Mouse (Mus musculus): ENCODE measurements around the gene Tnfrsf17. TPM values are rescaled to one million over a fixed set of nuclear protein-coding genes. Genes with fewer than 3 reads are reported as not detected.
"Not testable (repeated sequence)": the region's sequence is repeated elsewhere in the genome, so short reads cannot be mapped to it uniquely, and the experiment has no call there.

The Tnfrsf17 gene
- total RNA-seq (2021): not detected
- long read RNA-seq, experiment 1: 0 reads
- long read RNA-seq, experiment 2: 0 reads

GRCm38 (mm10) chr16:11313512-11313911 lies at the start of gene Tnfrsf17:
Gene Tnfrsf17 (plus strand): TSS chr16:11313812.
- DNase-seq (ENCODE audit: low spot score in 2 of 2): no peak

DNA sequence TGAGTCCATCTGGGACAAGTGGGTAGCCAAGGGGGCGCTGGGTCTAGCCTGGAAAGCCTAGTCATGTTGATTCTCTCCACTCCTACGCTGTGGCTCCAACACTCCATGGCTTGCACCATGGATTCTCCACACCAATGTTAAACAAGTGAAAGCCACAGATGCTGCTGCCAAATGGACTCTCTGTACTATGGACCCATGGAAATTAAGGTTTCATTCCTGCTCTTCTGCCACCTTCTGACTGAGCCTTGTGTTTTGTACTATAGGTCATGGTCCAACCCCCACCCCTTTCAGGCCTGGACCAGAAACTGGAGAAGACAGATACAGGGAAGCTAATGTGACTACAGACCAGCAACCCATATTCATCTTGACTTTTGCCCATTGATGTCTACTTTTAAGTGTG lies 47.1 kb upstream of the Tnfrsf17 start:
- no peak for DNase-seq (ENCODE audit: low spot score in 2 of 2)

GRCm38 (mm10) chr16:11269808-11270207 lies 43.8 kb upstream of the Tnfrsf17 start:
- no peak for DNase-seq (ENCODE audit: low spot score in 2 of 2)

GRCm38 (mm10) chr16:11270642-11271041 lies 43.0 kb upstream of the Tnfrsf17 start:
- no peak for DNase-seq (ENCODE audit: low spot score in 2 of 2)

DNA sequence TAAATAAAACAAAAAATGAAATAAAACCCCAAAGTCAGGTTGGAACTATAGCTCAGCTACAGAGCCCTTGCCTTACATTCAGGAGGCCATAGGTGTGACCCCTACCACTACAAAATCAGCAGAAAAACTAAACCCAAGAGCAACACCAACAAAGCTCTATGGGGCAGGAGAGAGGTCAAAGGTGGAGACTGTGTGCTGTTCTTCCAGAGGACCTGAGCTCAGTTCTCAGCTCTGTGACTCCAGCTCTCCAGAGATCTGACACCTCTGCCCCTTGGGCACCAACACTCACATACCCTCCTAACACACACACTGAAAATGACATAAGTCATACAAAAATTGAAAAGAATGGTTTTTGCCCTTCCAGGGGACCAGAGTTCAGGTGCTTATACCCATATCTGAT lies 42.5 kb upstream of the Tnfrsf17 start:
- no peak for DNase-seq (ENCODE audit: low spot score in 2 of 2)

GRCm38 (mm10) chr16:11276888-11277287 lies 36.7 kb upstream of the Tnfrsf17 start:
- no peak for DNase-seq (ENCODE audit: low spot score in 2 of 2)

DNA sequence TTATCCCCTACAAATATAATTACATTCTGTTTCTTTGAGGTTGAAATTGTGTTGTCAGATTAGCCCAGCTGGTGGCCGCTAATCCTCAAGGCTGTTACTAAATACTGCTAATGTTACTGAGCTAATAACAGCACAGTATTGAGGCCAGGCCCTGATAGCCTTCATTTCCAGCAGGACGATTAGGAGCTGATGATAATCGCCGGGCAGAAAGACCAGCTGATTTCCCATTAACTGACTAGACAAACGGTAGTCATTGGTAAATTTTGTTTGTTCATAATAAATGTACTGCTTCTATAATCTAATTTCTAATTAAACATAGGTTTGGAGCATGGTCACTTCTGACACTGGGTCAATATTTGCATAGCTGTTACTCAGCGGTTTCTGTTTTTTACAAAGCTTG lies 34.8 kb upstream of the Tnfrsf17 start:
- DNase-seq (ENCODE audit: low spot score in 2 of 2): no peak

- peak; percentile 14 to 55 for DNase-seq (ENCODE audit: low spot score in 2 of 2)
Measured at GRCm38 (mm10) chr16:11282655-11283232, 30.9 kb upstream of the Tnfrsf17 start.

GRCm38 (mm10) chr16:11284881-11285280 lies 28.7 kb upstream of the Tnfrsf17 start:
- DNase-seq (ENCODE audit: low spot score in 2 of 2): no peak

- no peak for DNase-seq (ENCODE audit: low spot score in 2 of 2)
Measured at GRCm38 (mm10) chr16:11285949-11286348, 27.7 kb upstream of the Tnfrsf17 start.

GRCm38 (mm10) chr16:11288873-11289272 lies 24.7 kb upstream of the Tnfrsf17 start:
- DNase-seq (ENCODE audit: low spot score in 2 of 2): not testable (repeated sequence)

DNA sequence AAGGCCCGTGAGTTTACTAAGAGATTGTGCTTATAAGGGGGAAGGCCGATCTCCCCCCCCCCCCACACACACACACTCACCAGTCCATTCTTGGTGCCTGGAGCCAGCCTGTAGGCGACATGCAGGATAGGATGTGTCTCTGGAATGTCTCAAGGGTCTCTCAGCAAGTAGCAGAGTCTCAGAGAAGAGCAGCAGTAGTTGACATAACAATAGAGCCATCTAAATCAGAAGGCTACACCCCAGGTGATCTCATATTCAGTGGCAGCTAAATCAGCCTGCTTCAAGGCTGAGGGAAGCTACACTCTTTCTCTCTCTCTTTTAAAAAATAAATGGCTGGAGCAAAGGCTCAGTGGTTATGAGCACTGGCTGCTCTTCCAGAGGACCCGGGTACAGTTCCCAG lies 18.0 kb upstream of the Tnfrsf17 start:
- not testable (repeated sequence) for DNase-seq (ENCODE audit: low spot score in 2 of 2)

DNA sequence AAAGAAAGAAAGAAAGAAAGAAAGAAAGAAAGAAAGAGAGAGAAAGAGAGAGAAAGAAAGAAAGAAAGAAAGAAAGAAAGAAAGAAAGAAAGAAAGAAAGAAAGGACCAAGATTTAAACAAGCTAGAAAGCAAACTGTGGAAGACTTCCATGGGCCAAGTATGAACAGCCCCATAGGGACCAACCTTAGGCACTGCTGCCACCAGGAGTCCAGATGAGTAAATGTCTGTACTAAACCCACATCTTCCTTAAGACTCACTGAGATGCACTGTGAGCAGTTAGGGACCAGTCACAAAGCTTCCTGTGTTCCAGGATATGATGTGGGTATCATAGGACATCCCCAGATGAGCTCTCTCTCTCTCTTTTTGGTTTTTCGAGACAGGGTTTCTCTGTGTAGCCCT lies 15.9 kb upstream of the Tnfrsf17 start:
- DNase-seq (ENCODE audit: low spot score in 2 of 2): not testable (repeated sequence)

DNA sequence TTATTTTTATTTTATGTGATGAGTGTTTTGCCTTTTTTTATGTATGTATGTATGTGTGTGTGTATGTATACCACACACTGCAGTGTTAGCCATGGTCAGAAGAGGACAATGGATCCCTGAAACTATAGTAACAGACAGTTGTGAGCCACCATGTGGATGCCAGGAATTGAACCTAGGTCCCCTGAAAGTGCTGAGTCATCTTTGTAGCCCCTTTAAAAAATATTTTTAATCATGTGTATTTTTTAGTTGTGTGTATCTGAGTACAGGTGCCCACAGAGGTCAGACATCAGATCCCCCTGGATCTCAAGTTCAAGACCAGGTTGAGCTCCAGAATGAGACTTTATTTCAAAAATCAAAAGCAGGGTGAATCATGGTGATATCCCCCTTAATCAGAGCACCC lies 9.9 kb upstream of the Tnfrsf17 start:
- no peak for DNase-seq (ENCODE audit: low spot score in 2 of 2)

DNA sequence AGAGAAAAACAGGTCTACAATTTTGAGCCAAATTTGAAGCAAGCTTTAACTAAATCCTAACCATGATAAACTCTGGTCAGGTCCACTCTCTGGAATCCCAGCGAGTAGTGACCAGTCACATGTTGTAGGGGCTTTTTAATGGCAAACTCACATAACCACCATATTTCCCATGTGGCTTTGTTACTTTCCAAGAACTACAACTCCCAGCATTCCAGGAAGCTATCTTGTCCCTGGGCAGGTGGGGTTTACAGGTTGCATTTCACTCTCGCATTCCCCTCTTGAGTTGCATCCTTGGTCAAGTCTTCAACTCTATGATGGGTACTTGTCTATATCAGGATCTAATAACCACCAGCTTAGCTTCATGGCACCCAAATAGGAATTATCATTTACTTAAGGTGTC lies 8.1 kb upstream of the Tnfrsf17 start:
- DNase-seq (ENCODE audit: low spot score in 2 of 2): no peak

DNA sequence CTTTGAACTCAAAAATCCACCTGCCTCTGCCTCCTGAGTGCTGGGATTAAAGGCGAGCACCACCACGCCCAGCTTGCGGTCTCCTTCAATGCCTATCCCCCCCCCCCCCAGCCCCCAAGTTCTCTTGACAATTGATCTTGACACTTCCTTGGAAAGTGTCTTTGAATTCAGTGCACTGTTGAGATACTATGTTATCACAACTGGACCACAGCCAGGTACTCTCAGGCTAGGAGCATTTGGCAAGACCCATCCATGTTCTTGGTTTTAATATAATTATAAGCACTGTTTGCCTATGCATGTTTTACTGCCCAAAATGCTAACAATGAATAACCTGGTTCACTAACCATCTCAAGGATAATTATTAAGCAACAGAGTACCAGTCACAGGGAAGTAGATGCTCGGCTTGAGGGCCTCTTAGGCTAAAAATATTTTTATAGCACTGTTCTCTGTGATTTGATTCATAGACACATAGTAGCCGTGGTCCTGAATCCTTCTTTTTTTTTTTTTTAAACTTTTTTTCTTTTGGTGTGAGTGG lies 2.2 kb downstream of the Tnfrsf17 start:
- DNase-seq (ENCODE audit: low spot score in 2 of 2): no peak

GRCm38 (mm10) chr16:11316748-11317147 lies 3.1 kb downstream of the Tnfrsf17 start:
- DNase-seq (ENCODE audit: low spot score in 2 of 2): no peak

GRCm38 (mm10) chr16:11317324-11317723 lies 3.7 kb downstream of the Tnfrsf17 start:
- DNase-seq (ENCODE audit: low spot score in 2 of 2): no peak

DNA sequence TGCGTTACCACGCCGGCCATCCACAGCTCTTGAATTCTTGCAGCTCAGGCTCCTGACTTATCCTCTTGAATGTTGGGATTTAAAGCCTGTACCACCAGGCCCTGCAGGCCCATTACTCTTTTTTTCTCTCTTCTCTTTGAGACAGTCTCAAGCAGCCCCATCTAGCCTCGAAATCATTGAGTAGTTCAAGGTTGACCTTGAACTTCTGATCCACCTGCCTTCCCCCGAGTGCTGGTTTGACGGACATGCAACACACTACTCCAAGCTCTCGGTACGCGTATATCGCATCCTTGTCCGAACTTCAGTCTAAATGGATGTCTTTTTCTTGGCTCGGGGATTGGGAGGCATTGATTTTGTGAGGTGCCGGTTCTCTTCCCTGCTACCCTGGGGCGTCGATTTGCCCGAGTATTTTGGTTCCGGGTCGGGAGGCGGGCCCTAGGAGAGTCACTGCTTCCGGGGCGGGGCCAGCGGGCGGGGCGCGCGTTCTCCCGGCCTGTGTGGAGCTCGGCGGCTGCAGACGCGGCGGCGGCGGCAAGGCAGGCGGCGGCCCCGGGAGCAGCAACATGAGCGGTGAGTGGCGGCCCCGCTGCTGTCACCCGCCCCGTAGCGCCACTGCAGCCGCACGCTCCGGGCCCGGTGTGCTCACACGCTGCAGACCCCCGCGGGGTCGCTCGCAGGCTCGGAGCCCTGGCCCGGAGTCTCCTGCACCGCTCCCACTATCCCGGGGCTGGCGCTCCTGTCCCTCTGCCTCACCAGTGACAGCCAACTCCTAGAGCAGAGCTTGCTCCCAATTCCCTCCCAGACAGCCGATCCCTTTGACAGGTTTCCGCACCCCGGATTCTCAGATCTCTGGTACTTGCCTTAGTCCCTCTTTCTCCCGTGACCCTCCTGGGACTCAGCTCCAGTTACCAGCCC lies 9.1 kb downstream of the Tnfrsf17 start, which contains the start of gene Snx29:
Gene Snx29, plus strand, starts transcription at position 500 of the 915 bp plus-strand sequence.
- peak; percentile 98 for DNase-seq (ENCODE audit: low spot score in 2 of 2)

- peak in 1 of 2 experiments; percentile 16 for DNase-seq (ENCODE audit: low spot score in 2 of 2)
Measured at GRCm38 (mm10) chr16:11323324-11324051, 9.9 kb downstream of the Tnfrsf17 start.

- DNase-seq (ENCODE audit: low spot score in 2 of 2): no peak
Measured at GRCm38 (mm10) chr16:11330081-11330800, 16.6 kb downstream of the Tnfrsf17 start.

All from layer of hippocampus, postnatal 14 days (tissue).